Mouse (Mus musculus): ENCODE results near the gene Rab25.

DNA sequence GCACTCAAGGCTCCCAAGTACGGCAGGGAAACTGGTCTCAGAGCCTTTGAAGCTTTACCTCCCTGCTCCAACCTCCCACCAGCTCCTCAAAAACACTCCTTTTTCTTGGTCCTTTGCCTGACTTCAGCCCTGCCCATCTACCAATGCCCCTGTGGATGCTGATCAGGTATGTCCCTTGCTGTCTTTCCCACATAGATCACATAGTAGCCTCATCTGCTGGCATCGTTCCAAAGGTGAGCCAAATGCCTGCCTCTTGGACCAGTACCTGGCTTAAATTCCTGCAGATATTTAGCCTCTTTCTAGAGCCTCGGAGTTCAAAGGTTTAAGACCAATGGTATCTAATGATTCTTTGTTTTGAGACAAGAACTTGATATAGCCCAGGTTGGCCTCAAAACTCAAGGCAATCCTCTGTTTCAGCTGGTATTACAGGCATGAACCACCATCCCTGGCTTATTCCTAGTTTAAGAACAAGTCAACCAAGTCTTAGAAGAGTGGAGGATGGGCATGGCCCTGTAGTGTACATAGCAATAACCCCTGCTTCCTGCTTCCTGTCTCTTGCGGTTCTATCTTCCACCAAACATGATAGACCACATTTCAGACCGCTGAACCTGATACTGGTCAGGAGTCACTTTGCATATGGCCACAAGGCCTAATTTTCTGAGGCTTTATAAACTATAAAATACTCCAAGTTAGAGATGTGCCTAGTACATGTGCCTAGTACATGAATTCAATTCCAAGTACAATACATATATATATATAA is 4.3 kb downstream of the Rab25 start:
- no peak for TF ChIP-seq CEBPB (IDR thresholded peaks at IDR 0.05; ENCODE audit: low read depth)
- TF ChIP-seq CTCF (IDR thresholded peaks at IDR 0.05; ENCODE audit: control insufficient read depth, insufficient read depth, insufficient read length) = no peak

All from C2C12 (cell line).